Mouse (Mus musculus) cerebellum, adult 11 months (tissue): ENCODE measurements around the gene Gipc3.

Experiments
- DNase-seq: peaks from one replicate; pipeline ENCODE4 v3.0.0; 2022

The Gipc3 gene

GRCm38 (mm10) chr10:81298369-81299100 lies 44.5 kb downstream of the Gipc3 start:
- no peak for DNase-seq

GRCm38 (mm10) chr10:81297845-81298244 lies 45.2 kb downstream of the Gipc3 start:
- DNase-seq, result no peak

- DNase-seq, result no peak
Measured at GRCm38 (mm10) chr10:81297246-81297645, 45.8 kb downstream of the Gipc3 start.

- DNase-seq, result no peak
Measured at GRCm38 (mm10) chr10:81295185-81295584, 47.9 kb downstream of the Gipc3 start.

- peak; percentile 85 for DNase-seq
Measured at GRCm38 (mm10) chr10:81294442-81294841, 48.6 kb downstream of the Gipc3 start.

- no peak for DNase-seq
Measured at GRCm38 (mm10) chr10:81293334-81294030, 49.6 kb downstream of the Gipc3 start.

- DNase-seq, result peak; percentile 100
Measured at GRCm38 (mm10) chr10:81292554-81293333, 50.3 kb downstream of the Gipc3 start, which contains the start of gene Pip5k1c. TSS of gene Pip5k1c (plus strand) at chr10:81292963.

GRCm38 (mm10) chr10:81291511-81292104 lies 51.5 kb downstream of the Gipc3 start, which contains the start of gene Tjp3:
TSS of gene Tjp3 (minus strand) at chr10:81291581.
- no peak for DNase-seq

GRCm38 (mm10) chr10:81290698-81291460 lies 52.2 kb downstream of the Gipc3 start:
- no peak for DNase-seq

GRCm38 (mm10) chr10:81289811-81290210 lies 53.3 kb downstream of the Gipc3 start:
- DNase-seq, result no peak

- no peak for DNase-seq
Measured at GRCm38 (mm10) chr10:81289278-81289677, 53.8 kb downstream of the Gipc3 start.

- DNase-seq, result no peak
Measured at GRCm38 (mm10) chr10:81288601-81289000, 54.5 kb downstream of the Gipc3 start.

- no peak for DNase-seq
Measured at GRCm38 (mm10) chr10:81287513-81288157, 55.4 kb downstream of the Gipc3 start.

- no peak for DNase-seq
Measured at GRCm38 (mm10) chr10:81286586-81286985, 56.5 kb downstream of the Gipc3 start.

- DNase-seq, result peak; percentile 79
Measured at GRCm38 (mm10) chr10:81285694-81286450, 57.2 kb downstream of the Gipc3 start.
